Mouse (Mus musculus): Measurements from ENCODE around the gene Tada2a. TPM values are rescaled to one million over a fixed set of nuclear protein-coding genes. Genes with fewer than 3 reads are reported as not detected.

Gene Tada2a
- total RNA-seq, 1 experiment = 38.9 TPM

GRCm38 (mm10) chr11:84090572-84090971 lies 38.8 kb downstream of the Tada2a start:
- TF ChIP-seq CHD2 (IDR thresholded peaks at IDR 0.05; ENCODE audit: low read depth, low read length) (no peak), HCFC1 (IDR thresholded peaks at IDR 0.05; ENCODE audit: borderline replicate concordance, insufficient read depth, low read length) (no peak), ZNF384 (IDR thresholded peaks at IDR 0.05; ENCODE audit: low read depth, low read length) (no peak), MAFK (IDR thresholded peaks at IDR 0.05; ENCODE audit: insufficient read depth, low read depth, low read length) (no peak), ZC3H11A (IDR thresholded peaks at IDR 0.05; ENCODE audit: borderline replicate concordance, low read depth, low read length) (no peak)
- DNase-seq (ENCODE audit: low read depth, low spot score) = no peak
- Histone ChIP-seq H3K36me3 (ENCODE audit: control insufficient read depth, insufficient read depth, low read length, poor library complexity, severe bottlenecking) (peaks cover 27% of the 10 kb centered on the region), H3K27ac (ENCODE audit: insufficient read depth, low read depth, low read length, poor library complexity, severe bottlenecking) (no peak overlapping the region), H3K9ac (ENCODE audit: insufficient read depth, low read depth, low read length, poor library complexity, severe bottlenecking) (no peak overlapping the region), H3K4me3 (ENCODE audit: insufficient read depth in 1 of 2, low read depth in 1 of 2, low read length in 2 of 2, poor library complexity in 1 of 2, severe bottlenecking in 1 of 2) (no peak overlapping the region), H3K4me1 (ENCODE audit: control insufficient read depth in 2 of 2, insufficient read depth in 2 of 2, low read length in 2 of 2, poor library complexity in 1 of 2) (no peaks in the 10 kb centered on the region), H3K9me3 (ENCODE audit: control insufficient read depth, insufficient read depth, low read depth, low read length) (no peaks in the 10 kb centered on the region)
- in situ Hi-C loops (cut with MboI; ENCODE audit: low sequenced_read_pairs in 2 of 2, unreplicated experiment in 2 of 2) = no loop called here

- H3K9ac ChIP-seq (ENCODE audit: insufficient read depth, low read depth, low read length, poor library complexity, severe bottlenecking) = no peak overlapping the region
- in situ Hi-C loops (cut with MboI; ENCODE audit: low sequenced_read_pairs in 2 of 2, unreplicated experiment in 2 of 2) = no loop called here
- peaks cover 2 to 4% of the 10 kb centered on the region in 2 experiments; a peak in 3 of 4 replicates for H3K4me1 ChIP-seq (ENCODE audit: control insufficient read depth in 2 of 2, insufficient read depth in 2 of 2, low read length in 2 of 2, poor library complexity in 1 of 2)
- no peak for DNase-seq (ENCODE audit: low read depth, low spot score)
- no peak overlapping the region for H3K4me3 ChIP-seq (ENCODE audit: insufficient read depth in 1 of 2, low read depth in 1 of 2, low read length in 2 of 2, poor library complexity in 1 of 2, severe bottlenecking in 1 of 2)
- peaks cover 27% of the 10 kb centered on the region for H3K36me3 ChIP-seq (ENCODE audit: control insufficient read depth, insufficient read depth, low read length, poor library complexity, severe bottlenecking)
- no peak overlapping the region; the same call in 1 of the 2 replicates for H3K27ac ChIP-seq (ENCODE audit: insufficient read depth, low read depth, low read length, poor library complexity, severe bottlenecking)
- H3K9me3 ChIP-seq (ENCODE audit: control insufficient read depth, insufficient read depth, low read depth, low read length) = no peaks in the 10 kb centered on the region
- TF ChIP-seq ZNF384 (IDR thresholded peaks at IDR 0.05; ENCODE audit: low read depth, low read length) (no peak), MAFK (IDR thresholded peaks at IDR 0.05; ENCODE audit: insufficient read depth, low read depth, low read length) (no peak), ZC3H11A (IDR thresholded peaks at IDR 0.05; ENCODE audit: borderline replicate concordance, low read depth, low read length) (no peak), CHD2 (IDR thresholded peaks at IDR 0.05; ENCODE audit: low read depth, low read length) (no peak), HCFC1 (IDR thresholded peaks at IDR 0.05; ENCODE audit: borderline replicate concordance, insufficient read depth, low read length) (no peak)
Measured at GRCm38 (mm10) chr11:84081901-84082300, 47.5 kb downstream of the Tada2a start.

- Histone ChIP-seq H3K4me3 (ENCODE audit: insufficient read depth in 1 of 2, low read depth in 1 of 2, low read length in 2 of 2, poor library complexity in 1 of 2, severe bottlenecking in 1 of 2) (no peak overlapping the region), H3K36me3 (ENCODE audit: control insufficient read depth, insufficient read depth, low read length, poor library complexity, severe bottlenecking) (peaks cover 21% of the 10 kb centered on the region), H3K9me3 (ENCODE audit: control insufficient read depth, insufficient read depth, low read depth, low read length) (no peaks in the 10 kb centered on the region), H3K4me1 (ENCODE audit: control insufficient read depth in 2 of 2, insufficient read depth in 2 of 2, low read length in 2 of 2, poor library complexity in 1 of 2) (peaks cover 2 to 4% of the 10 kb centered on the region in 2 experiments; a peak in 3 of 4 replicates), H3K9ac (ENCODE audit: insufficient read depth, low read depth, low read length, poor library complexity, severe bottlenecking) (no peak overlapping the region), H3K27ac (ENCODE audit: insufficient read depth, low read depth, low read length, poor library complexity, severe bottlenecking) (no peak overlapping the region)
- DNase-seq (ENCODE audit: low read depth, low spot score) = no peak
- TF ChIP-seq ZNF384 (IDR thresholded peaks at IDR 0.05; ENCODE audit: low read depth, low read length) (no peak), CHD2 (IDR thresholded peaks at IDR 0.05; ENCODE audit: low read depth, low read length) (no peak), HCFC1 (IDR thresholded peaks at IDR 0.05; ENCODE audit: borderline replicate concordance, insufficient read depth, low read length) (no peak), ZC3H11A (IDR thresholded peaks at IDR 0.05; ENCODE audit: borderline replicate concordance, low read depth, low read length) (no peak), MAFK (IDR thresholded peaks at IDR 0.05; ENCODE audit: insufficient read depth, low read depth, low read length) (peak; percentile 61)
- in situ Hi-C loops (cut with MboI; ENCODE audit: low sequenced_read_pairs in 2 of 2, unreplicated experiment in 2 of 2) = no loop called here
Measured at GRCm38 (mm10) chr11:84080327-84080726, 49.1 kb downstream of the Tada2a start.

GRCm38 (mm10) chr11:84079887-84080286 lies 49.5 kb downstream of the Tada2a start:
- H3K9me3 ChIP-seq (ENCODE audit: control insufficient read depth, insufficient read depth, low read depth, low read length) = no peaks in the 10 kb centered on the region
- H3K27ac ChIP-seq (ENCODE audit: insufficient read depth, low read depth, low read length, poor library complexity, severe bottlenecking) = no peak overlapping the region
- H3K36me3 ChIP-seq (ENCODE audit: control insufficient read depth, insufficient read depth, low read length, poor library complexity, severe bottlenecking) = peaks cover 21% of the 10 kb centered on the region
- TF ChIP-seq MAFK (IDR thresholded peaks at IDR 0.05; ENCODE audit: insufficient read depth, low read depth, low read length) (no peak), ZC3H11A (IDR thresholded peaks at IDR 0.05; ENCODE audit: borderline replicate concordance, low read depth, low read length) (no peak), HCFC1 (IDR thresholded peaks at IDR 0.05; ENCODE audit: borderline replicate concordance, insufficient read depth, low read length) (no peak), CHD2 (IDR thresholded peaks at IDR 0.05; ENCODE audit: low read depth, low read length) (no peak), ZNF384 (IDR thresholded peaks at IDR 0.05; ENCODE audit: low read depth, low read length) (no peak)
- no peak overlapping the region for H3K4me3 ChIP-seq (ENCODE audit: insufficient read depth in 1 of 2, low read depth in 1 of 2, low read length in 2 of 2, poor library complexity in 1 of 2, severe bottlenecking in 1 of 2)
- in situ Hi-C loops (cut with MboI; ENCODE audit: low sequenced_read_pairs in 2 of 2, unreplicated experiment in 2 of 2) = no loop called here
- peaks cover 2 to 4% of the 10 kb centered on the region in 2 experiments; a peak in 3 of 4 replicates for H3K4me1 ChIP-seq (ENCODE audit: control insufficient read depth in 2 of 2, insufficient read depth in 2 of 2, low read length in 2 of 2, poor library complexity in 1 of 2)
- no peak overlapping the region for H3K9ac ChIP-seq (ENCODE audit: insufficient read depth, low read depth, low read length, poor library complexity, severe bottlenecking)
- no peak for DNase-seq (ENCODE audit: low read depth, low spot score)

Data from ES-E14 (cell line).